Mouse (Mus musculus) limb, embryonic 13.5 days (tissue): ENCODE results near the gene Dpy19l3. TPM values are rescaled to one million over a fixed set of nuclear protein-coding genes. Genes with fewer than 3 reads are reported as not detected.

Source experiments
- ATAC-seq: fragments of 200-750 bp; cut with Nextera tagmentation; 2 replicates; pipeline ENCODE4 v1.8.0; 2017; ENCODE audit warnings: low read depth, moderate number of reproducible peaks, moderate TSS enrichment; ENCODE audit not compliant: low FRiP score
- H3K27ac ChIP-seq: fragments of 300-500 bp; sonication (generic); 2 replicates; pipeline ENCODE4 v1.5.1; 2015; ENCODE audit warnings: inconsistent platforms, mild to moderate bottlenecking, moderate library complexity
- H3K27me3 ChIP-seq: fragments of 300-500 bp; sonication (generic); 2 replicates; pipeline ENCODE4 v1.6.1; 2015; ENCODE audit warnings: mild to moderate bottlenecking, inconsistent platforms
- H3K36me3 ChIP-seq: fragments of 300-500 bp; sonication (generic); 2 replicates; pipeline ENCODE4 v1.6.1; 2015; ENCODE audit warnings: inconsistent platforms, mild to moderate bottlenecking, moderate library complexity
- H3K4me1 ChIP-seq: fragments of 300-500 bp; sonication (generic); 2 replicates; pipeline ENCODE4 v1.6.1; 2015; ENCODE audit warnings: inconsistent platforms
- H3K4me2 ChIP-seq: fragments of 300-500 bp; sonication (generic); replicated peaks from 2 replicates; pipeline ENCODE4 v1.6.1; 2015; ENCODE audit warnings: inconsistent platforms, mild to moderate bottlenecking, moderate library complexity
- H3K4me3 ChIP-seq: fragments of 300-500 bp; sonication (generic); 2 replicates; pipeline ENCODE4 v1.5.1; 2015; ENCODE audit warnings: moderate library complexity, mild to moderate bottlenecking, inconsistent platforms
- H3K9ac ChIP-seq: fragments of 300-500 bp; sonication (generic); 2 replicates; pipeline ENCODE4 v1.6.1; 2015; ENCODE audit warnings: mild to moderate bottlenecking, inconsistent platforms
- H3K9me3 ChIP-seq: fragments of 300-500 bp; sonication (generic); 2 replicates; pipeline ENCODE4 v1.6.1; 2016; ENCODE audit warnings: inconsistent platforms
- WGBS: fragments of 180-500 bp; shearing (Covaris S2); methylation state at CpG from one replicate; pipeline ENCODE4 v1.1.7; 2015; 5-methylcytosine and 5-hydroxymethylcytosine counted together
- polyA plus RNA-seq: library from polyadenylated mRNA; unstranded; fragments of >200 nt; fragmentation: Nextera tagmentation; extraction: Ambion mirVana; gene quantifications from 2 replicates; pipeline ENCODE4 v1.2.1, GENCODE M21; 2015

The Dpy19l3 gene
- polyA plus RNA-seq, 1 experiment from 2014 or later: 44.6 TPM

DNA sequence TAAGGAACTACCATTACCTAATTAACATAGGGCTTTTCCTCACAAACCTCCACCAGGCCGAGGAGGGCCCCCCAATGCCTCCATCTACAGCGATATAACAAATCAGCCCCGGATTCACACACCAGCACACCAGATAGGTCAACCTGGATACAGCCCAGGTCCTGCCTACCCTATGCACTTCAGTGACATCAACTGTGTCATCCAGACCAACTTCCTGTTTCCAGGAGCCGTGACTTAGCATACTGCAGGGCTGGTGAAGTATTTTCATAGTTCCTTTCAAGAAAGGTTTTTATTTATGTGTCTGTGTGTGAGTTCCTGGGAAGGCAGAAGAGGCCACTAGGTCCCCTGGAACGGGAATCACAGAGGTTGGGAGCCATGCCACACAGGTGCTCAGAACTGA, 43.9 kb downstream of the Dpy19l3 start:
- peaks cover 79% of the 10 kb centered on the region for H3K36me3 ChIP-seq
- ATAC-seq: no peak
- 90% methylated on average over 5 of the region's 5 CpGs for WGBS

DNA sequence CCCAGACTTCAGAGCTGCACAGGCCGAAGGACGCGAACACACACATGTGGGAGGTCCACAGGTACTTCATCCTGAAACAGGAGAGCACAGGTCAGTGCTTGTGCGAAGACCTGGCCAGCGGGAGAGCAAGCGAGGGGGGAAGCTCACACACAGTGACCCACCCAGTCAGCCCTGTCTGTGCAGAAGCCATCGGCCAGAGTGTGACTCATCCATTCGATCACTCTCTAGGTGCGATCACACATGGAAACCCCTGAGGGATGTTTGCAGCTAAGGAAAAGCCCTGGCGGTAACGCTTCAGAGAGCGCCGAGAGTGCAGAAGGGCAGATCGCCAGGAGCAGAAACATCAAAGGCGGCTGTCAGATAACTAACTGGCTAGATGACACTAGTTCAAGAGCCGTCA, 46.2 kb downstream of the Dpy19l3 start:
- 87% methylated on average over 16 of the region's 16 CpGs for WGBS

More for the DNA sequence above, 43.9 kb downstream of the Dpy19l3 start:
- H3K4me2 ChIP-seq: no peak overlapping the region
- H3K4me1 ChIP-seq: no peaks in the 10 kb centered on the region
- H3K27me3 ChIP-seq: no peaks in the 10 kb centered on the region
- H3K4me3 ChIP-seq: no peak overlapping the region
- H3K9ac ChIP-seq: no peak overlapping the region
- H3K27ac ChIP-seq: no peak overlapping the region
- H3K9me3 ChIP-seq: no peaks in the 10 kb centered on the region

DNA sequence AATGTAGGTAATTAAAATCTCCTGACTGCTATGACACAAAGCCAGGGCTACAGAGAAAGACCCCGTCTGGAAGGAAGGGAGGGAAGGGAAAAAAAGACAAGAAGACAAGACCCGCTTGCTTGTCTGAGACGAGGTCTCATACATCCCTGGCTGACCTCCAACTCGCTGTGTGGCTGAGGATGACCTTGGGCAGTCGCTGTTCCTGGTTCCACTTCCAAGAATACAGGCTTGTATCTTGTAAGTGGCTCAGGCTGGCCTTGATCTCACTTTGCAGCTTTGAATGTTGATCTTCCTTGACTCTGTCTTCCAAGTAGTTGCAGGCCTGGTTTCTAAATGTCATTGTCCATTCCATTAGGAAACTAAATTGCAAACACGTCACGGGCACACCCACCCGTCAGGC, 55.2 kb downstream of the Dpy19l3 start:
- H3K9me3 ChIP-seq: no peaks in the 10 kb centered on the region
- WGBS: 85% methylated on average over 8 of the region's 8 CpGs
- H3K36me3 ChIP-seq: peaks cover 63% of the 10 kb centered on the region
- H3K4me3 ChIP-seq: no peak overlapping the region
- no peak overlapping the region for H3K27ac ChIP-seq
- H3K4me1 ChIP-seq: no peaks in the 10 kb centered on the region
- H3K4me2 ChIP-seq: no peak overlapping the region
- ATAC-seq: no peak
- no peaks in the 10 kb centered on the region for H3K27me3 ChIP-seq
- H3K9ac ChIP-seq: no peak overlapping the region

More for the DNA sequence above, 46.2 kb downstream of the Dpy19l3 start:
- no peak for ATAC-seq
- no peaks in the 10 kb centered on the region for H3K4me1 ChIP-seq
- no peaks in the 10 kb centered on the region for H3K9me3 ChIP-seq
- no peak overlapping the region for H3K4me3 ChIP-seq
- no peak overlapping the region for H3K4me2 ChIP-seq
- no peak overlapping the region for H3K9ac ChIP-seq
- no peak overlapping the region for H3K27ac ChIP-seq
- H3K36me3 ChIP-seq: peaks cover 72% of the 10 kb centered on the region
- no peaks in the 10 kb centered on the region for H3K27me3 ChIP-seq

DNA sequence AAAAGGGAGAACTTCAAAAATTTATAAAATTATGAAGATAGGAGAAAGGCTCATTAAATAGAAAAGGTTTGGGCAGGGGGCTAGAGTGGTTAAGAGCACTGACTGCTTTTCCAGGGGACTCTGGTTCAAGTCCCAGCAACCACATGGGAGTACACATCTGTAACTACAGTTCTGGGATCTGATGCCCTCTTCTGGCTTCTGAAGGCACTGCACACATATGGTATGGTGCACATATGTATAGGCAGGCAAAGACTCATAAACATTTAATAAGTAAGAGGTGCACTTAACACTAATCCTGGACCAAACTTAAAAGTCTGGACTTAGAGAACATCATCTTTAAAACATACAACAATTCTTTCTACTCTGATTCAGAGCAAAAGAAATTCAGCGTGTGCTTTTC, 56.2 kb downstream of the Dpy19l3 start:
- Histone ChIP-seq H3K36me3 (peaks cover 57% of the 10 kb centered on the region), H3K9me3 (no peaks in the 10 kb centered on the region), H3K4me2 (no peak overlapping the region), H3K27me3 (no peaks in the 10 kb centered on the region), H3K27ac (no peak overlapping the region), H3K4me3 (no peak overlapping the region), H3K9ac (no peak overlapping the region), H3K4me1 (no peaks in the 10 kb centered on the region)
- ATAC-seq: no peak
- 91% methylated on average over 1 of the region's 1 CpGs for WGBS

DNA sequence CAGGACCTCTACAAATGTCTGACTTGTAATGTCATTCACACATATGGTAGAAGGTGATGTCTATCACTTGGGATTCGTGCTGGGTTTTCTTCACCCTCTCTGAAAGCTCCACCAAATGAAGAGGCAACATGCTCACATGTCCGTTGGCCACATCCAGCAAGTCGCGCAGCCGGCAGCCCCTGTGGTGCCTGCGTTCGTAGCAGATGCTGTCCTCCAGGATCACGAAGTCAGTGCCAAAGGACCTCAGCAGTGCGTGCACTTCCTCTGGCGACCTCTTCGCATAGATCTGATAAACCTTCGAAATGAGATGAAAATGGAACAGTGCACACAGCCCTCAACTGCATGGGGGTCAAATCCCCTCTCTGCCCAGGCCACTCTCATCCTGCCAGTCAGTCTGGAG, 61.6 kb downstream of the Dpy19l3 start:
- Histone ChIP-seq H3K4me2 (no peak overlapping the region), H3K9ac (no peak overlapping the region), H3K4me3 (no peak overlapping the region), H3K27ac (no peak overlapping the region), H3K36me3 (peaks cover 62% of the 10 kb centered on the region), H3K4me1 (peaks cover 24% of the 10 kb centered on the region), H3K27me3 (no peaks in the 10 kb centered on the region), H3K9me3 (no peaks in the 10 kb centered on the region)
- 93% methylated on average over 12 of the region's 12 CpGs for WGBS
- ATAC-seq: no peak

DNA sequence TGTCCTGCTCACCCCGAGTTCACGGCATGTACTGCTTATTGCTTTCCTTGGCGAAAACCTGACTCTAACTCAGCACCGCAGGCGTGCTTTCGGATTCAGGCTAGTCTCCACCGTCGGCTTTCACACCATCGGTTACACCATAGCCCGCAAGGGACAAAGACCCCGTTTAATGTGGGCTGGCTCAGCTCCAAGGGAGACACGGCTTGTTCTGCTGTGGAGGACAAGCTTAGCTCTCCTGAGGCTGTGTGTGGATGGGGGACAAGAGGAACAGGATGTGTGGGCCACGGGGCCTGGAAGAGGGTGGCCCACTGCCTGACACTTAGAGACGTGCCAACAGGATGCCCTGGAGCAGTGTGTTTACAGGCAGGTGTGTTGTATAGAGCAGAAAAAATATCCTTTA, 62.1 kb downstream of the Dpy19l3 start:
- H3K4me1 ChIP-seq: peaks cover 30% of the 10 kb centered on the region
- ATAC-seq: no peak
- no peaks in the 10 kb centered on the region for H3K27me3 ChIP-seq
- no peak overlapping the region for H3K27ac ChIP-seq
- H3K36me3 ChIP-seq: peaks cover 62% of the 10 kb centered on the region
- no peak overlapping the region for H3K9ac ChIP-seq
- no peak overlapping the region for H3K4me2 ChIP-seq
- no peak overlapping the region for H3K4me3 ChIP-seq
- no peaks in the 10 kb centered on the region for H3K9me3 ChIP-seq
- WGBS: 76% methylated on average over 14 of the region's 14 CpGs

DNA sequence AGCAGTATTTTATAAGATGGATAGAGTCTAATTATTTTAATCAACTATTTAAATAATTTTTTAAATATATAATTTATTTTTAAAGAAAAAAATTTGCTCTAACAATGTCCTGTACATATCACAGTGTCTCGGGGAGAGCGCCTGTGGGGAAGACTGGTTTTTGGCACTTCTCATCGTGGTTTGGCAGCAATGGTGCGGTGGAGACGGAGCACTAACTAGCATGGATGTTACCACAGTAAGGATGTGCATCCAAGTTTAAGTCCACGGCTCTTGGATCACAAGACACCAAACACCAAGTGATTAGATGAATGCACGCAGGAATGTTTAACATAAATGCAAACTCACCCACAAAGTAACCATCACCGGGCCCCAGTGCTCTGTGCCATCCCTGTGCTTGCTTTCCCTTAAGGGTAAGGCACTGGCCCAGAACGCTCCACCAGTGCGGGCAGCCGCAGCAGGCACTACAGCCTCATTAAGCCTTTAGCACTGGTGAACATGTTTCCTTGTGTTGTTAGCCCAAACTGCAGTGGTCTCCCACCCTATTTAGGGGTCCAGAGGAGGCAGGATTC, 65.4 kb downstream of the Dpy19l3 start:
- 75% methylated on average over 11 of the region's 11 CpGs for WGBS
- H3K27ac ChIP-seq: no peak overlapping the region

DNA sequence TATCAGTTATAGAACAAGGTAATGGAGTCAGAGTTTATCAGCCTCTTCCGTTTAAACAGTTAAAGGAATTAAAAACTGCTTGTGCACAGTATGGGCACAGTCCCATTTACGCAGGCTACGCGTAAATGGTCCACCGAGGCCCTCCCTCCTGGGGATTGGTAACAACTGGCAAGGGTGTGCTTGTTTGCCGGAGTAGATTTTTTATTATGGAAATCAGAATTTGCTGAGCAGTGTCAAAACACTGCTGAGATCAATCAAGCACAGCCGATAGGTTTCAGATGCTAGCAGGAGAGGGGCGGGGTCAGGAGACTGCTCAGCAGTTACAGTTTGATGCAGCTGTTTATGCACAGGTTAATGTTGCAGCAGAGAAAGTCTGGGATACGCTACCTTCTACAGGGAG, 66.0 kb downstream of the Dpy19l3 start:
- peaks cover 43% of the 10 kb centered on the region for H3K4me1 ChIP-seq
- H3K36me3 ChIP-seq: peaks cover 38% of the 10 kb centered on the region
- H3K27me3 ChIP-seq: no peaks in the 10 kb centered on the region
- 37% methylated on average over 9 of the region's 9 CpGs for WGBS
- no peak overlapping the region for H3K4me3 ChIP-seq
- H3K9ac ChIP-seq: no peak overlapping the region
- no peak overlapping the region for H3K4me2 ChIP-seq
- H3K9me3 ChIP-seq: no peaks in the 10 kb centered on the region
- ATAC-seq: no peak
- no peak overlapping the region for H3K27ac ChIP-seq

More for the DNA sequence above, 65.4 kb downstream of the Dpy19l3 start:
- Histone ChIP-seq H3K36me3 (peaks cover 39% of the 10 kb centered on the region), H3K4me1 (peaks cover 43% of the 10 kb centered on the region), H3K4me3 (no peak overlapping the region), H3K27me3 (no peaks in the 10 kb centered on the region), H3K9me3 (no peaks in the 10 kb centered on the region), H3K4me2 (no peak overlapping the region), H3K9ac (no peak overlapping the region)
- no peak for ATAC-seq

DNA sequence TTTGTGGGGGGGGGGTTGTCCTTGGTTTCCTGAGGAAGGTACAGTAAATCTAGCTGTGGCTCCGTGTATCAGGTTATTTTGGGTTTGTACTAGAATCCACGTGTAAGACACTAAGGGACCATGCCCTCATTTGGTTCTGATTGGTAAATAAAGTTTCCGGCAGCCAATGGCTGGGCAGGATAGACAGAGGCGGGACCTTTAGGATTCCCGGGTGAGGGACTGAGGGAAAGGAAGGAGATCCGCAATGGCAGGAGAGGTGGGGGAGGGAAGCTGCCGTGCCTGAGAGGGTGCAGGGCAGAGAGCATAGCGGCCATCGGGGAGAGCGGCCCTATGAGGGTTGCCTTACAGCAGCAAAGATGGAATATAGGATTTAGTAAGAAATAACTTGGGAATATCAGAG, 67.0 kb downstream of the Dpy19l3 start:
- WGBS: 22% methylated on average over 10 of the region's 10 CpGs
- Histone ChIP-seq H3K9ac (no peak overlapping the region), H3K36me3 (peaks cover 28% of the 10 kb centered on the region), H3K27me3 (no peaks in the 10 kb centered on the region), H3K27ac (no peak overlapping the region; the same call in 1 of the 2 replicates), H3K4me3 (no peak overlapping the region), H3K4me2 (peak overlapping the region; percentile 45), H3K9me3 (no peaks in the 10 kb centered on the region), H3K4me1 (peaks cover 43% of the 10 kb centered on the region)
- no peak for ATAC-seq

DNA sequence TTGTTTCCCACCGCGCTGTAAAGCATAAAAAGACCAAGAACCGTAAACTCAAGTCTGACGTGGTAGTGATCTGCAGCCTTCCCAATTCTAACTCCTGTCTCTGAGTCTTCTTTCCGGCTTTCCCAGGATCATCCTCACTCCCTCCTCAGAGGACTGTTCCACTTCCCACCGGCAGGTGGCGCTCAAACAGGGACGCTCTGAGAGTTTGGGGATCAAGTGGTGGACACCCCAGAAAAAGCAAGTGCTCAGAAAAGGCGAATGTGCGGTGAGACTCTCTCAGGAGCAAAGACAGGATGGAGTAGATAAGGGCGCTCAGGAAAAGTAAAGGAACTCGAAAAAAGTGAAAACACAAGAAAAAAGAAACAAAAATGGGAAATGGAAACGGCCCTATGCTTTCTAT, 67.5 kb downstream of the Dpy19l3 start:
- H3K4me1 ChIP-seq: peaks cover 43% of the 10 kb centered on the region
- WGBS: 23% methylated on average over 13 of the region's 13 CpGs
- H3K9ac ChIP-seq: no peak overlapping the region
- ATAC-seq: peak; percentile 13; the same call in 1 of the 2 replicates
- H3K27me3 ChIP-seq: no peaks in the 10 kb centered on the region
- H3K4me2 ChIP-seq: peak overlapping the region; percentile 45
- H3K27ac ChIP-seq: peak overlapping the region; percentile 58; the same call in 1 of the 2 replicates
- peaks cover 24% of the 10 kb centered on the region for H3K36me3 ChIP-seq
- H3K4me3 ChIP-seq: no peak overlapping the region
- peaks cover 3% of the 10 kb centered on the region; the same call in 1 of the 2 replicates for H3K9me3 ChIP-seq

DNA sequence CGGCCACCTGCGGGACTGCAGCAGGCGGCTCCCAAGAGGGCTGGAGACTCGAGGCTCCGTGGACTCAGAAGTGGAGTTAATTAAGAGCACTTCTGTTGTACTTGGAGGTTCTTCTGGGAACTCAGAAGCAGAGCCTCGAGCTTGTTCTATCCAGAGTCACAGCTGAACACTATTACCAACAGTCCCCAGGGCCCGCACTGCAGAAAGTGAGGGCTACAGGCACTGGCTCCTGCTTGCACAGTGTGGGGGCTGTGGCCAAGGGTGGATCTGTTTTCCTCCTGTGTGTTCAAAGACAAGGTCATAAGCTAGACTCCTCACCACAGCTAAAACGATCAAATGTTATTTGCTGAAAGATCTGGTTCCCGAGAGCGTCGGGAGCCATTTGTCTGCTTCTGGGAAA, 68.0 kb downstream of the Dpy19l3 start:
- Histone ChIP-seq H3K36me3 (peaks cover 21% of the 10 kb centered on the region), H3K9ac (no peak overlapping the region), H3K9me3 (peaks cover 6% of the 10 kb centered on the region; the same call in 1 of the 2 replicates), H3K27ac (peak overlapping the region; percentile 58), H3K4me3 (no peak overlapping the region), H3K4me2 (peak overlapping the region; percentile 45), H3K27me3 (no peaks in the 10 kb centered on the region), H3K4me1 (peaks cover 43% of the 10 kb centered on the region)
- 41% methylated on average over 11 of the region's 11 CpGs for WGBS
- ATAC-seq: peak; percentile 81

DNA sequence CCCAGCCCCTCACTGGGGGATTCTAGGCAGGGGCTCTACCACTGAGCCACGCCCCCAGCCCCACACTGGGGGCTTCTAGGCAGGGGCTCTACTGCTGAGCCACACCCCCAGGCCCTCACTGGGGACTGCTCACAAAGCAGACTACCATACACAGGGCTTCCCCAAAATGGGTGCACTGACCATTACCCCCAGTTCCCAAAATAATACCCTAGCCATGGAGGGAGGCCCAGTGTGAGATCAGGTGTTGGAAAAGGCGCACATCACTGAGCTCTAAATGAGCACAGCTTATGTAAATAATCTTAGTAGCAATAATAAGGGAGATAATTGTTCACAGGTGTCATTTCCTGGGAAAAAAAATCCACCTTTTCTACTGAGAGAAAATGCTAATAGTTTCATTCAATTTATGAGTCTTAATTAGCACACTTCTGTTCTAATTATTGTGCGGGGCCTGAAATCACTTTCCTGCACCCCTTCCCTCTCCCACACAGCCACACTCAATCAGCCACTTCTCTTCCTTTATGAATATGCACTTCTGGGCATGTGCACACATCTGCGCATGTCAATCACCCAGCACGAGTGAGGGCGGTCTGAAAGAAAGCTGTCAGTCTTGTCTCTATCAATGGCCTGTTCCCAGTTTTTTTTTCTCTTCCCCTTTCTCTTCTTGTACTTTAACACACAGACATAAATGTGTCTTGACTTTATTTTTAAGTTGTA, 70.7 kb downstream of the Dpy19l3 start:
- no peak overlapping the region for H3K27ac ChIP-seq
- no peak overlapping the region for H3K4me3 ChIP-seq
- no peaks in the 10 kb centered on the region for H3K27me3 ChIP-seq
- 81% methylated on average over 6 of the region's 6 CpGs for WGBS
- H3K36me3 ChIP-seq: 0 out of 2 replicates have a peak, but pooled peaks cover 3% of the 10 kb centered on the region
- no peak overlapping the region for H3K4me2 ChIP-seq
- peaks cover 28% of the 10 kb centered on the region for H3K4me1 ChIP-seq
- no peak overlapping the region for H3K9ac ChIP-seq
- peaks cover 6% of the 10 kb centered on the region; the same call in 1 of the 2 replicates for H3K9me3 ChIP-seq
- no peak for ATAC-seq
